Mouse (Mus musculus): Measurements from ENCODE around the gene Atl2.

DNA sequence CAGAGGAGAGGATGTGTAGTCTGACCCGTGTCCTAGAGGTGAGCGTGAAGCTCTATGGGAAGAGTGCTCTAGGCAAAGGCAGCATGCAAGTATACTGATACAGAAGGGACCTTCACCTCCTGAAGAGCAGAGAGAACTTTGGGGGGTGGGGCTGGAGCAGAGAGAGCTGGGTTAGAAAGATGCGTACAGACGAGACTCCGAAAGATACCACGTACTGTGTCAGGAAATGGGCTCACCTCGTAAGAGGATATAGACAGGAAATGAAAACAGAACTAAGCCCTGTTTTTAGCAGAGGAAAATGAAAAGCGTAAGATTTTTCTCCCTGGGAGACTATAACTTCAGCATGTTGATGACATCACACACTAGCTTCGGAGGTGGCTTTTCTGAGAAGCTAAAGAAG is 21.1 kb upstream of the Atl2 start:
- TF ChIP-seq CTCF (IDR thresholded peaks at IDR 0.05; ENCODE audit: borderline replicate concordance, control insufficient read depth, extremely low read depth, insufficient read depth, low read length, poor library complexity) (no peak), POLR2A (IDR thresholded peaks at IDR 0.05; ENCODE audit: control insufficient read depth, extremely low read depth, insufficient read depth, low read length, poor library complexity) (no peak)
